ENCODE assay signal across 9 mouse cellular contexts in the genomic region with DNA sequence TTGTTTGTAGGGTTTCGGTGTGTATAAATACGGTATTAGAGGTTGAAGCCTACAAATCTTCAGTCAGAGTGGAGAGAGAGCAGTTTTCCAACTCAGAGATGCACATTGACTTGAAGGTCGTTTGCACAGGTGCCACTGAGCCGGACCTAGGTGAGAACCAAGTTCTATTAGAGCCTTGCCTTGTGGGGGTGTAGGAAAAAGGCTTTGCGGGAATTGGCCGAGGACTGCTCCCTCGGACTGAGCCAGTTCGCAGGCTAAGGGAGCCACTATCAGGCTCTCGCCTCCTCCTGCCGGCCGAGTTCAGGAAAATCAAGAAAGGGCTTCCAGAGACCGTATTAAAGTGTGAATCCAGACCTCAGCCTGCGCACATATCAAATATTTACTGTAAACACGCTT. TPM values are rescaled to one million over a fixed set of nuclear protein-coding genes. Genes with fewer than 3 reads are reported as not detected.
DNase-seq lines count a peak whose midpoint lies in the region; ATAC-seq and TF ChIP-seq lines count a peak whose summit lies in the region.
"Had no signal": no experiment of that assay in that cellular context is flagged by ENCODE, and none has a peak within 500 bp of the region (broad histone marks: within the 10 kb centered on the region; RNA-seq: fewer than 3 reads in every experiment).

No protein-coding gene starts in this region.

- no peaks in the 10 kb centered on the region; the same call in 1 of the 2 replicates for H3K4me1 ChIP-seq in embryonic facial prominence, embryonic 14.5 days (ENCODE audit: control insufficient read depth, insufficient read depth, low read length)
- H3K4me1 ChIP-seq in midbrain, postnatal 0 days (ENCODE audit: insufficient read depth, low read length), result peaks cover 12% of the 10 kb centered on the region; the same call in 1 of the 2 replicates

- H3K4me2 ChIP-seq in embryonic facial prominence, embryonic 14.5 days (ENCODE audit: low read depth, low read length), result 0 out of 2 replicates have a peak overlapping the region, but pooled peaks have one; percentile 60
- H3K4me2 ChIP-seq in midbrain, postnatal 0 days (ENCODE audit: low read depth, low read length, poor library complexity, severe bottlenecking), result no peak overlapping the region

- no peaks in the 10 kb centered on the region for H3K9me3 ChIP-seq in embryonic facial prominence, embryonic 14.5 days (ENCODE audit: control insufficient read depth, low read length)
- H3K9me3 ChIP-seq in midbrain, postnatal 0 days (ENCODE audit: low read length), result no peaks in the 10 kb centered on the region

- 1% methylated on average over 14 of the region's 14 CpGs for WGBS in embryonic facial prominence, embryonic 14.5 days
- WGBS in midbrain, postnatal 0 days, result 1% methylated on average over 14 of the region's 14 CpGs

- DNase-seq in left cerebral cortex, adult 2 months (ENCODE audit: extremely low spot score in 1 of 2, low spot score in 2 of 2), result no peak
- no peak for DNase-seq in left cerebral cortex, postnatal 25 days (ENCODE audit: low spot score in 2 of 2)
- DNase-seq in embryonic facial prominence, embryonic 14.5 days (ENCODE audit: low spot score), result peak; percentile 59
- DNase-seq in kidney, postnatal 4 days, result peak; percentile 66 to 74
- peak; percentile 44 for DNase-seq in midbrain, postnatal 0 days (ENCODE audit: low spot score)
- no peak for DNase-seq in natural killer cell, adult 2 months (ENCODE audit: low spot score in 2 of 2)
- DNase-seq in urinary bladder, adult 2 months (ENCODE audit: low spot score), result no peak
- DNase-seq in right cerebral cortex, adult 18-20 months, result no peak

- H3K4me3 ChIP-seq in left cerebral cortex, adult 2 months, result no peak overlapping the region
- H3K4me3 ChIP-seq in embryonic facial prominence, embryonic 14.5 days (ENCODE audit: low read depth, low read length), result 0 out of 2 replicates have a peak overlapping the region, but pooled peaks have one; percentile 41
- H3K4me3 ChIP-seq in midbrain, postnatal 0 days (ENCODE audit: low read depth, low read length), result no peak overlapping the region

- no peak for ATAC-seq in embryonic facial prominence, embryonic 14.5 days (ENCODE audit: low read depth)
- no peak for ATAC-seq in midbrain, postnatal 0 days (ENCODE audit: low FRiP score)

- H3K27ac ChIP-seq in left cerebral cortex, adult 2 months, result no peak overlapping the region
- H3K27ac ChIP-seq in embryonic facial prominence, embryonic 14.5 days (replicated peaks; ENCODE audit: low read depth, low read length), result no peak overlapping the region
- no peak overlapping the region for H3K27ac ChIP-seq in midbrain, postnatal 0 days (ENCODE audit: low read depth, low read length)
- H3K27ac ChIP-seq: macrophage had no signal

- TF ChIP-seq CTCF in left cerebral cortex, adult 2 months (IDR thresholded peaks at IDR 0.05), result peak; percentile 21
- peak; percentile 58 for TF ChIP-seq CTCF in midbrain, postnatal 0 days (IDR thresholded peaks at IDR 0.05)

- intact Hi-C loops in left cerebral cortex, adult 2 months (cut with DNase I), result loop anchor here (5.0 kb wide), 1 partner anchor 1312 kb away; a partner anchor contains a TSS
- intact Hi-C loops in left cerebral cortex, postnatal 25 days (cut with DNase I), result loop anchor here (1.0 kb wide), 1 partner anchor 90 kb away; a partner anchor contains a TSS

- no peaks in the 10 kb centered on the region for H3K36me3 ChIP-seq in embryonic facial prominence, embryonic 14.5 days (ENCODE audit: control insufficient read depth, insufficient read depth, low read length)
- H3K36me3 ChIP-seq in midbrain, postnatal 0 days (ENCODE audit: insufficient read depth, low read length), result no peaks in the 10 kb centered on the region

- peaks cover 100% of the 10 kb centered on the region for H3K27me3 ChIP-seq in embryonic facial prominence, embryonic 14.5 days (replicated peaks; ENCODE audit: control insufficient read depth, insufficient read depth, low read length)
- peaks cover 96% of the 10 kb centered on the region for H3K27me3 ChIP-seq in midbrain, postnatal 0 days (ENCODE audit: insufficient read depth, low read length)

- H3K9ac ChIP-seq in embryonic facial prominence, embryonic 14.5 days (ENCODE audit: low read depth, low read length), result no peak overlapping the region
- H3K9ac ChIP-seq in midbrain, postnatal 0 days (replicated peaks; ENCODE audit: low read length, poor library complexity, severe bottlenecking), result no peak overlapping the region

RNA-seq across cellular contexts. Expression of a gene that starts 0.9 kb away (rescaled TPM):
- not detected for total RNA-seq in left cerebral cortex, adult 2 months (2021)
- total RNA-seq in left cerebral cortex, postnatal 25 days (2021), result not detected
- 0.10 TPM in 1 of 2 replicates, not detected in the other for polyA plus RNA-seq in embryonic facial prominence, embryonic 14.5 days (2014; fragmentation: Nextera tagmentation; extraction: Ambion mirVana)
- not detected in 2 replicates for total RNA-seq in midbrain, postnatal 0 days (2014; rRNA removed)
- polyA plus RNA-seq in midbrain, postnatal 0 days (2015; fragmentation: Nextera tagmentation; extraction: Ambion mirVana), result not detected in 2 replicates
- polyA plus RNA-seq in urinary bladder, adult 2 months (2012; rRNA removed), result not detected in 2 replicates
- polyA plus RNA-seq: macrophage had no signal

RNA-seq across cellular contexts. Expression of a gene that starts 44.7 kb away (rescaled TPM):
- total RNA-seq in left cerebral cortex, adult 2 months (2021), result 10 to 100 TPM; 19.9 to 25.4 TPM
- total RNA-seq in left cerebral cortex, postnatal 25 days (2021), result 10 to 100 TPM; 19.2 to 24.8 TPM
- 17.4 and 28.9 TPM in 2 replicates for polyA plus RNA-seq in embryonic facial prominence, embryonic 14.5 days (2014; fragmentation: Nextera tagmentation; extraction: Ambion mirVana)
- 11.4 and 13.6 TPM in 2 replicates for total RNA-seq in midbrain, postnatal 0 days (2014; rRNA removed)
- polyA plus RNA-seq in midbrain, postnatal 0 days (2015; fragmentation: Nextera tagmentation; extraction: Ambion mirVana), result 12.5 and 12.6 TPM in 2 replicates
- 21.1 and 22.9 TPM in 2 replicates for polyA plus RNA-seq in urinary bladder, adult 2 months (2012; rRNA removed)

Comparison
In these comparisons a context has a peak if more than half of its experiments do, and no peak if none do; other contexts are left out.
1. DNase-seq: peak in embryonic facial prominence, embryonic 14.5 days (single experiment), kidney, postnatal 4 days (2 of 2) and midbrain, postnatal 0 days (single experiment); none in left cerebral cortex, adult 2 months (0 of 2), left cerebral cortex, postnatal 25 days (0 of 2), natural killer cell, adult 2 months (0 of 2), urinary bladder, adult 2 months (single experiment) and right cerebral cortex, adult 18-20 months (single experiment).